In the genomic region with DNA sequence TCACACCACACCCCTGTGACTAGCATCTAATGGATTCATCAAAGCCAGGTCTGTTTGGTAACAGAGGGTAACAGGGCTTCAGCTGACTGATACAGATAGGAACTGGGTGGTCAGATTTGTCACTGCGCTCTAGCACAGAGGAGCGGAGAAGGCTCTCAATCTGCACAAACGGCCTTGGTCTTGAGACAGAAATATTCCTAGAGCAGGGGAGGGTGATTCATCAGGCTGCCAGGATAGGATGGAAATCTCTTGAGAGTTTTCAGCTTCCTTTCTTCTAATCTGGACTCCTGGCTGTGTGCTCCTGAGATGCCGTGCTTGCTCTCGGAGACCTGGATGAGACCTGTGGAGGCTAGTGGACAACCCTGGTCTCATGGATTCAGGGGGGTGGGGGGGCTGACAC, we compare ENCODE assay signal across 25 mouse cellular contexts.
"Had no signal": no experiment of that assay in that cellular context is flagged by ENCODE, and none has a peak within 500 bp of the region (broad histone marks: within the 10 kb centered on the region; RNA-seq: fewer than 3 reads in every experiment).

No protein-coding gene starts in this region.

- ATAC-seq: hindbrain, postnatal 0 days; intestine, embryonic 16.5 days; liver, embryonic 12.5 days had no signal

- H3K9me3 ChIP-seq: heart, embryonic 13.5 days; heart, embryonic 15.5 days; hindbrain, embryonic 13.5 days; hindbrain, embryonic 15.5 days; kidney, embryonic 15.5 days; limb, embryonic 13.5 days; limb, embryonic 15.5 days; liver, embryonic 12.5 days had no signal

- H3K9ac ChIP-seq: heart, embryonic 13.5 days; heart, embryonic 15.5 days; hindbrain, embryonic 13.5 days; hindbrain, embryonic 15.5 days; kidney, embryonic 15.5 days; limb, embryonic 13.5 days; limb, embryonic 15.5 days; liver, embryonic 12.5 days; liver, embryonic 14.5 days had no signal

- DNase-seq: gastrocnemius, postnatal 14 days; gastrocnemius, postnatal 36 days; heart, adult 11 months; heart, adult 2 months; heart, postnatal 14 days; heart, postnatal 36 days; kidney, adult 11 months; kidney, postnatal 14 days; kidney, postnatal 36 days; layer of hippocampus, adult 9-11 months; layer of hippocampus, postnatal 36 days; left cerebral cortex, postnatal 4 days had no signal

- H3K4me1 ChIP-seq: heart, embryonic 13.5 days; heart, embryonic 15.5 days; hindbrain, embryonic 13.5 days; hindbrain, embryonic 15.5 days; kidney, embryonic 15.5 days; limb, embryonic 13.5 days; limb, embryonic 15.5 days; liver, embryonic 12.5 days had no signal

- H3K36me3 ChIP-seq: heart, embryonic 13.5 days; heart, embryonic 15.5 days; hindbrain, embryonic 13.5 days; hindbrain, embryonic 15.5 days; kidney, embryonic 15.5 days; limb, embryonic 13.5 days; limb, embryonic 15.5 days; liver, embryonic 12.5 days had no signal

- H3K27me3 ChIP-seq: heart, embryonic 13.5 days; heart, embryonic 15.5 days; hindbrain, embryonic 13.5 days; hindbrain, embryonic 15.5 days; kidney, embryonic 15.5 days; limb, embryonic 13.5 days; limb, embryonic 15.5 days; liver, embryonic 12.5 days had no signal

- H3K4me2 ChIP-seq: heart, embryonic 11.5 days; heart, embryonic 13.5 days; heart, embryonic 15.5 days; hindbrain, embryonic 13.5 days; hindbrain, embryonic 15.5 days; kidney, embryonic 15.5 days; limb, embryonic 13.5 days; limb, embryonic 15.5 days; liver, embryonic 12.5 days had no signal

- H3K27ac ChIP-seq: heart, adult 2 months; heart, embryonic 13.5 days; heart, embryonic 15.5 days; hindbrain, embryonic 13.5 days; hindbrain, embryonic 15.5 days; hindbrain, postnatal 0 days; kidney, embryonic 15.5 days; kidney, postnatal 0 days; limb, embryonic 13.5 days; limb, embryonic 15.5 days; liver, embryonic 12.5 days; liver, embryonic 14.5 days had no signal

- H3K4me3 ChIP-seq: heart, adult 2 months; heart, embryonic 13.5 days; heart, embryonic 15.5 days; hindbrain, embryonic 13.5 days; hindbrain, embryonic 15.5 days; kidney, embryonic 15.5 days; limb, embryonic 13.5 days; limb, embryonic 15.5 days; liver, embryonic 12.5 days had no signal
